Mouse (Mus musculus) heart, embryonic 11.5 days (tissue): ENCODE results near the gene Nsl1. TPM values are rescaled to one million over a fixed set of nuclear protein-coding genes. Genes with fewer than 3 reads are reported as not detected.

Experiments used
- ATAC-seq: fragments of 200-750 bp; cut with Nextera tagmentation; replicated peaks from 2 replicates; pipeline ENCODE4 v1.8.0; 2017; ENCODE audit warnings: moderate library complexity; ENCODE audit not compliant: insufficient number of reproducible peaks, low FRiP score, low TSS enrichment
- H3K27ac ChIP-seq: fragments of 300-500 bp; sonication (generic); 2 replicates; pipeline ENCODE4 v1.5.1; 2014; ENCODE audit warnings: mild to moderate bottlenecking, low read depth, low read length
- H3K27me3 ChIP-seq: fragments of 300-500 bp; sonication (generic); 2 replicates; pipeline ENCODE4 v1.6.1; 2014; ENCODE audit warnings: mild to moderate bottlenecking, low read length, mixed read lengths; ENCODE audit not compliant: control insufficient read depth, insufficient read depth
- H3K36me3 ChIP-seq: fragments of 300-500 bp; sonication (generic); 2 replicates; pipeline ENCODE4 v1.6.1; 2014; ENCODE audit warnings: mild to moderate bottlenecking, low read length, moderate library complexity, mixed read lengths; ENCODE audit not compliant: control insufficient read depth, insufficient read depth
- H3K4me1 ChIP-seq: fragments of 300-500 bp; sonication (generic); 2 replicates; pipeline ENCODE4 v1.6.1; 2014; ENCODE audit warnings: low read length; ENCODE audit not compliant: control insufficient read depth, insufficient read depth
- H3K4me2 ChIP-seq: fragments of 300-500 bp; sonication (generic); 2 replicates; pipeline ENCODE4 v1.6.1; 2014; ENCODE audit warnings: mild to moderate bottlenecking, moderate library complexity
- H3K4me3 ChIP-seq: fragments of 300-500 bp; sonication (generic); 2 replicates; pipeline ENCODE4 v1.5.1; 2014; ENCODE audit warnings: low read depth, low read length
- H3K9ac ChIP-seq: fragments of 300-500 bp; sonication (generic); 2 replicates; pipeline ENCODE4 v1.6.1; 2014; ENCODE audit warnings: mild to moderate bottlenecking, low read depth, low read length, moderate library complexity
- H3K9me3 ChIP-seq: fragments of 300-500 bp; sonication (generic); replicated peaks from 2 replicates; pipeline ENCODE4 v1.6.1; 2016; ENCODE audit warnings: low read length; ENCODE audit not compliant: control insufficient read depth
- WGBS: fragments of 180-500 bp; shearing (Covaris S2); extraction: QIAGEN DNeasy Blood & Tissue Kit; methylation state at CpG from one replicate; pipeline ENCODE4 v1.1.7; 2014; ENCODE audit not compliant: insufficient replicate concordance; 5-methylcytosine and 5-hydroxymethylcytosine counted together
- polyA plus RNA-seq: library from polyadenylated mRNA; unstranded; fragments of >200 nt; fragmentation: Nextera tagmentation; extraction: Ambion mirVana; gene quantifications from 2 replicates; pipeline ENCODE4 v1.2.1, GENCODE M21; 2014

The Nsl1 gene
- polyA plus RNA-seq, 1 experiment from 2014 or later = 14.0 TPM

DNA sequence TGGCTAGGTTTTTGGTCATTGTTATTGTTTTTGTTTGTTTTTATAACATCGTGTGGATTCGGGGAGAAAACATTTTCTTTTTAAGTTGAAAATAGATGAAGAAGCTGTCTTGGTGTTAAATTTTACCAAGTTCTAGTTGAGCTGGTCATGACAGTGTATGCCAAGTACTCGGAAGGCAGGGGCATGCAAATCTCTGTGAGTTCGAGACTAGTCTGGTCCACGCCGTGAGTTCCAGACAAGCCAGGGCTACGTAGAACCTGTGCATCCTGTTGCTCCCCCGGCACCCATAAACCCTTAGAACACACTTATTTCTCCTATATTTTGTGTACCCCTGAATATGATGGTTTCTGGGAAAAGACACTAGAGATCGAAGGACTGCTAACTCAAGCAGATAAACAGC is 888 bp downstream of the Nsl1 start:
- peak overlapping the region; percentile 75 for H3K4me2 ChIP-seq
- H3K9ac ChIP-seq = peak overlapping the region; percentile 93
- peaks cover 10% of the 10 kb centered on the region for H3K36me3 ChIP-seq
- H3K9me3 ChIP-seq = no peaks in the 10 kb centered on the region
- WGBS = 57% methylated on average over 9 of the region's 9 CpGs
- no peak for ATAC-seq
- no peak overlapping the region for H3K27ac ChIP-seq
- peaks cover 4% of the 10 kb centered on the region for H3K4me1 ChIP-seq
- no peaks in the 10 kb centered on the region for H3K27me3 ChIP-seq
- H3K4me3 ChIP-seq = peak overlapping the region; percentile 94

DNA sequence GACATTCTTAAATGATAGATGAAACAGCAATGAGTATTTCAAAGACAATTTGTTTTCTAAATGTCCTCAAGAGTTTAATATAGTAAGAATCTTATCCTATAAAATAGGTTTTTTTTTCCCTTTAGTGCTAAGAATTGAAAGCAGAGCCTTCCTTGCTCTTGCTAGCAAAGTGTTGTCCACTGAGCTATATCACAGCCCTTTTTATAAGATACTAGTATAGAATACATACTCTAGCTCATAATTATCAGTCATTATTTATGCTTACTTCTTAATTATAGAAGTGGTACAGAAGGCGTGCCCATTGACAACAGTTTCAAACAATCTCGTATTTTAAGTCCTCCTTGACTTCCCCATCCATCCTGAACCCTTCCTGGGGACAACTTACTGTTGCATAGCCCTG is 1.7 kb downstream of the Nsl1 start:
- WGBS = 81% methylated on average over 2 of the region's 2 CpGs
- Histone ChIP-seq H3K36me3 (peaks cover 15% of the 10 kb centered on the region), H3K27me3 (no peaks in the 10 kb centered on the region)

DNA sequence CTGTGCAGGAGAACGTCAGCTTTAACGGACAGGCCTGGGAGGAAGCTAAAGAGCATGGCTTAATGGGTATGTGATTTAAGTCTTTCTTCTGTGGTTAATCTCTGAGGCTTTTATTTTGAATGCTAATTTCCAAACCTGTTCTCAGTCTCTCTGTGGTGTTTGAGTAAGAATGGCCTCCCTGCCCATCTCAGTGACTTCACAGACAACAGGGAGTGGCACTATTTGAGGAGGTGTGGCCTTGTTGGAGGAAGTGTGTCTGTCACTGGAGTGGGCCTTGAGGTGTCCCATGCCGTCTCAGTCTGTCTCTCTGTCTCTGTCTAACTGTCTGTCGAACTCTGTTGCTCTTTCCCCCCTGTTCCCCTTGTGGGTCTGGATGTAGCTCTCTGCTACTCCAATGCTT is 2.4 kb downstream of the Nsl1 start:
- H3K36me3 ChIP-seq = peaks cover 21% of the 10 kb centered on the region
- no peak overlapping the region for H3K4me2 ChIP-seq
- ATAC-seq = no peak

More for the DNA sequence above, 1.7 kb downstream of the Nsl1 start:
- no peak for ATAC-seq
- H3K4me3 ChIP-seq = no peak overlapping the region
- H3K4me2 ChIP-seq = no peak overlapping the region
- H3K9ac ChIP-seq = no peak overlapping the region
- H3K9me3 ChIP-seq = no peaks in the 10 kb centered on the region
- H3K4me1 ChIP-seq = peaks cover 4% of the 10 kb centered on the region
- no peak overlapping the region for H3K27ac ChIP-seq

DNA sequence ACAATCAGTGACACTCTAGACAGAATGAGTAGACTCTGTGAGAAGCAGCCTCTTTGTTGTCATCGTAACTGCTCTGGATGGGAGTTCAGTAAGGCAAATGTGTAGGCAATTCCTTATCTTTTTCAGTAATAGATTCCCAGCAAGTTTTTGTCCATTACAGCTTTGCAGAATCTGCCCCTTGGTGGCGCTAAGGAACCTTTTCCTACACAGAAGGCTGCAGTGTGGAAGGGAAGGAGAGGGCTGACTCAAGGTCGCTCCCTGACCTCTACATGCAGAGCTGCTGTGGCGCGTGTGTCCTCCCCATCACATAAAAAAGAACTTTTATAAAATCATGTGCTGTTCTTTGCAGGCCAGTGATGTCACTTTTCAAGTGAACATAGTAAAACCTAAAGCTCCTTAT is 5.6 kb downstream of the Nsl1 start:
- no peak overlapping the region for H3K9ac ChIP-seq
- no peaks in the 10 kb centered on the region for H3K9me3 ChIP-seq
- H3K4me1 ChIP-seq = peaks cover 4% of the 10 kb centered on the region
- H3K27ac ChIP-seq = no peak overlapping the region
- H3K36me3 ChIP-seq = peaks cover 38% of the 10 kb centered on the region
- no peak overlapping the region for H3K4me3 ChIP-seq
- no peaks in the 10 kb centered on the region for H3K27me3 ChIP-seq
- H3K4me2 ChIP-seq = no peak overlapping the region
- 78% methylated on average over 5 of the region's 5 CpGs for WGBS
- ATAC-seq = no peak

More for the DNA sequence above, 2.4 kb downstream of the Nsl1 start:
- no peak overlapping the region for H3K4me3 ChIP-seq
- WGBS = 83% methylated on average over 4 of the region's 4 CpGs
- no peaks in the 10 kb centered on the region for H3K27me3 ChIP-seq
- no peak overlapping the region for H3K9ac ChIP-seq
- H3K4me1 ChIP-seq = peaks cover 4% of the 10 kb centered on the region
- no peak overlapping the region for H3K27ac ChIP-seq
- H3K9me3 ChIP-seq = no peaks in the 10 kb centered on the region

DNA sequence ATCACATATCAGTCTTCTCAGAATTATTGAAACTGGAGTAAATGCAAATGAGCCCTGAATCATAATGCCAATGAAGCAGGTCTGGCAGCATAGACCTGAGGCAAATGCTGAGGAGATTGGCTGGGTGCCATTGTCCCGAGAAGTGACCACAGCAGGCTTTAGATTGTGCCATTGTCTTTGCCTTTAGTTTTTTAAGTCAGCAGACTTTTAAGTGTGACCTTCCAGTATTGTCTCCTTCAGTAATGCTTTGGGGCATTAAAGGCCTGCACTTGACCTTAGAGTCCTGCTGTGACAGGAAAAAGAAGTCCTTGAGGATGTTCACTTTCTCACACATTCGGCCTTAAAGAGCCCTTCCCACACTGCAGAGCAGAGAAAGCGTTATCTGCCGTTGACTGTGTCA is 7.4 kb downstream of the Nsl1 start:
- no peak for ATAC-seq
- Histone ChIP-seq H3K36me3 (peaks cover 44% of the 10 kb centered on the region), H3K4me1 (no peaks in the 10 kb centered on the region), H3K27ac (no peak overlapping the region), H3K4me2 (no peak overlapping the region), H3K9me3 (no peaks in the 10 kb centered on the region), H3K27me3 (no peaks in the 10 kb centered on the region), H3K9ac (no peak overlapping the region), H3K4me3 (no peak overlapping the region)
- WGBS = 91% methylated on average over 4 of the region's 4 CpGs

DNA sequence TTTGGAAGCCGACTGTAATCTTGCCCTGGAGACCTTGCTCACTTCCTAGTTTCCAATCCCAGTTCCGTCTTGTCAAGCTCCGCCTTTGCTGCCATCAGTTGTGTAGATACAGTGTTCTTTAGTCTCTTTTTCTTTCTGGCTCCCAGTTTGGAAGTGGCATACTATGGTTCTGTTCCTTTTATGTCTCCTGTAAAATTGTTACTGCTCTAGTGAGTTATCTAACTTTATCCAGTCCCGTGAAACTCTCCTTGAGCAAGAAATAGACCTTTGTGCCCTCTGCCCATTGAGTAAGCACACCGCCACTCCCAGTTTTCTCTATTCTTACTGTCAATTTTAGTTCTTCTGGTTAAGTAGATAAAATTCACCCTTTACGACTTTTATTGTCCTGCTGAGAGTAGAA is 8.8 kb downstream of the Nsl1 start:
- Histone ChIP-seq H3K4me3 (no peak overlapping the region), H3K27me3 (no peaks in the 10 kb centered on the region), H3K27ac (no peak overlapping the region), H3K9ac (no peak overlapping the region), H3K36me3 (peaks cover 39% of the 10 kb centered on the region), H3K4me1 (no peaks in the 10 kb centered on the region), H3K4me2 (no peak overlapping the region), H3K9me3 (no peaks in the 10 kb centered on the region)
- ATAC-seq = no peak
- WGBS = 88% methylated on average over 6 of the region's 6 CpGs

DNA sequence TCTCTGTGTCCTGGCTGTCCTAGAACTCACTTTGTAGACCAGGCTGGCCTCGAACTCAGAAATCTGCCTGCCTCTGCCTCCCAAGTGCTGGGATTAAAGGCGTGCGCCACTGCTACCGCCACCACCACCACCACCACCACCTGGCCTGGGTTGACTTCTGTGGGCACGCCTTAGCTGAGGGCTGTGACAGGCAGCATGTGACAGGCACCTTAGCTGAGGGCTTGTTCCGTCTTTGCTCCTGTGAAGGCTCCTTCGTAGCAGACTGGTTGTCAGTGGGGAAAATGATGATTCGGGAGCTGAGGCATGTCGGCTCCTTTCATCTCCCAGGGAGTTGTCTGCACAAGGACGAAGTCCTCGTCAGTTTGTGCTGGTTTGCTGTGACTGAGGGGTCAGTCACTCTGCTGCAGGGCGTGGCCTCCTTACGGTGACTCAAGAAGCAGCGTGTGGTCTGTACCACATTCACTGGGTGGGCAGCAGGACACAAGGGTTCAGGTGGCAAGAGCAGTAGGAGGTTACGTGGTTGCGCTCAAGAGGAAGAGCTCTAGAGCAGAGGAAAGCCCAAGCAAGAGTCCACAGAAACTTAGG is 9.6 kb downstream of the Nsl1 start:
- Histone ChIP-seq H3K4me3 (no peak overlapping the region), H3K27ac (no peak overlapping the region), H3K4me1 (no peaks in the 10 kb centered on the region), H3K36me3 (peaks cover 44% of the 10 kb centered on the region), H3K4me2 (no peak overlapping the region), H3K9me3 (no peaks in the 10 kb centered on the region), H3K9ac (no peak overlapping the region), H3K27me3 (no peaks in the 10 kb centered on the region)
- WGBS = 90% methylated on average over 16 of the region's 16 CpGs
- ATAC-seq = no peak

DNA sequence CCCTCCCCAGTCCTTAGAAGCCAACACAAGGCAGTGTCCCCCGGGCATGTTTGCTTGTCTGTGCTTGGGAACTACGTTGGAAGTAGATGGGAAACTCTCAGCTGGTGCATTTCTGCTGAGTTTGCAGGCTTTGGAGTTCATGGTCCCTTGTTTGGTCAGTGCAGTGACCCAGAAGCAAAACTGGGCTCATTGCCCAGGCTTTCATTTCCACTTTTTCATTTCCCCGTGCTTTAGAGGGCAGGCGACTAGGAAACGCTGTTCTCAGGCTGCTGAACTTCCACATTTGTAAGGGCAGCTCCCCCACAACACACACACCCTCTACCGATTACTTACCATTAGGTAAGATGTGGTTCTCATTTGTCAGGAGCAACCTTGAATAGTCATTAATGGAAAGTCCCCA is 10.2 kb downstream of the Nsl1 start:
- no peak overlapping the region for H3K27ac ChIP-seq
- ATAC-seq = no peak

DNA sequence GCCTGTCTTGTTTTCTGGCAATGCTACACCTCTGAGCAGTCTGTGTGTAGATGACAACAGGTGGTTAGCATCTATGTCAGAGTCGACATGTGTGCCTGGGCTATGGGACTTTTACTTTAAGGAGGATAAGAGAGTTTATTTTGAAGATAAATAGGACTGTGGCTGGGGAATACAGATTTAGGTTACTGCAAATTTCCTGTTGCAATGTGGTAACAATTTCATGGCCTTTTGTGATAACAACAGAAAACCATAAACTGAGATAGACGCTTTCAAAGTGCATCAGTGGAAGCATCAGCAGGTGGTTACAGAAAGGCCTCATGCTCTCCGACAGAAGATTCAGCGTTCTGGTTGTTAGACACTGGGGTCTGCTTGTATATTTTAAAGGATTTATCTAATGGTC is 10.7 kb downstream of the Nsl1 start:
- H3K9me3 ChIP-seq = no peaks in the 10 kb centered on the region
- no peak for ATAC-seq
- no peak overlapping the region for H3K4me2 ChIP-seq
- WGBS = 86% methylated on average over 4 of the region's 4 CpGs
- peaks cover 45% of the 10 kb centered on the region for H3K36me3 ChIP-seq
- no peak overlapping the region for H3K9ac ChIP-seq
- H3K27me3 ChIP-seq = no peaks in the 10 kb centered on the region
- no peak overlapping the region for H3K27ac ChIP-seq
- H3K4me1 ChIP-seq = no peaks in the 10 kb centered on the region
- H3K4me3 ChIP-seq = no peak overlapping the region

More for the DNA sequence above, 10.2 kb downstream of the Nsl1 start:
- H3K9me3 ChIP-seq = no peaks in the 10 kb centered on the region
- H3K4me1 ChIP-seq = no peaks in the 10 kb centered on the region
- WGBS = 82% methylated on average over 6 of the region's 6 CpGs
- H3K4me2 ChIP-seq = no peak overlapping the region
- H3K36me3 ChIP-seq = peaks cover 44% of the 10 kb centered on the region
- H3K27me3 ChIP-seq = no peaks in the 10 kb centered on the region
- H3K9ac ChIP-seq = no peak overlapping the region
- H3K4me3 ChIP-seq = no peak overlapping the region
